Mouse (Mus musculus) neutrophil, adult 5-6 weeks (primary cell): ENCODE data around the gene Krtap19-2. TPM values are rescaled to one million over a fixed set of nuclear protein-coding genes. Genes with fewer than 3 reads are reported as not detected.

Experiments
- ATAC-seq: fragments of 151-379, 151-347 bp; 2 replicates; pipeline ENCODE4 v1.8.0; 2017; ENCODE audit warnings: mild to moderate bottlenecking, moderate TSS enrichment; ENCODE audit not compliant: insufficient number of reproducible peaks, poor library complexity, low FRiP score, severe bottlenecking; ENCODE audit errors: extremely low read depth
- total RNA-seq: library from RNA; stranded (forward); fragments of 200-1000 nt; gene quantifications from 2 replicates; pipeline ENCODE4 v1.2.3, GENCODE M21; 2017

Gene Krtap19-2
- total RNA-seq: not detected in 2 replicates

DNA sequence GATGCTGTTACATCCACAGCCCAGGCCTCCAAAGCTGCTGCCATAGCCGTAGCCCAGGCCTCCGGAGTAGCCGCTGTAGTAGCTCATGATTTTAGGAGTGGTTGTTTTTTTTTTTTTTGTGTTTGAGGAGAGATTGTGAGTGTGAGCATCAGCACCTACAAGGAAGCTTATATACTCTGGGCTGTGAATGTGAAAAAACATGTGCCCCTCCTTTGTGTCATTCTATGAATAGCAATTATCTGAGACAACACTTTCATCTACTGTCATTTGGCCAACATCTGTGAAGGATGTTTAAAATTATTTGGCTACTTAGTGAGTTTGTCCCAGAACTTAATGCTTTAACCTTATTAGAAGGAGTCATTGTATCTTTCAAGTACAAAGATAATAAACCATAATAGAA is at the start of gene Krtap19-2:
Gene Krtap19-2 (minus strand): TSS at position 101 of the 400 bp plus-strand sequence.
- no peak for ATAC-seq

DNA sequence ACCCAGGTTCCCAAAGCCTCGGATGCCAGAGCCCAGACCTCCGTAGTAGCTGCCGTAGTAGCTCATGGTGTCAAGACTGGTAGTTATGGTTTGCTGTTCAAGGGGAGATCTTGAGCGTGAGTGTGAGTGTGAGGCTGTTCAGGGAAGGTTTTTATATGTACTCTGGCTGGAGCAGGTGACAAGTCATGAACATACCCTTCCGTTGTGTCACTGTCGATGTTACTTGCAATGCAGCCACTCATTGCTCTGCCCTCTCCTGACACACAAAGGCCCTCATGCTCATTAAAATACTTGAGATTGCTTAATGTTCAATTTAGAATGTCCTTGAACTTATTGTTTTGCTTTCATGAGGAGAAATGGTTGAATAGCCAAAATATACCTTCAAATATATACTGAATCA is 22.3 kb upstream of the Krtap19-2 start, which contains the start of gene Krtap19-5:
Gene Krtap19-5 (minus strand): TSS at position 101 of the 400 bp plus-strand sequence.
- no peak for ATAC-seq

DNA sequence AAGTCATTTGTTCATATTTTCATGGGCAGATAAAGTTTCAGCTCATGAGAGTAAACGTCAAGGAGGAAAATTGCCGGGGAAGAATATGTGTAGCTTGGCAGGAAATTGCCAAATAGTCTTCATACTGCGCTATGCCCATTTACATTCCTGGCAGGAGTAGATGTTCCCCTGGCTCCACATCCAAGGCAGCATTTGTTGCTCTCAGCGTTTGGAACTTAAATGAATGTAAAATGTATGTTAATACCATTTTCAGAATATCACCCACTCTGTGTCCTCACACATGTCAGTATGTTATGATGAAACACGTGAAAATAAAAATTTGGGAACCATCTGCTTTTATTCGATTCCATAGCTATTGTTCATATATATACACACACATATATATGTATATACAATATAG is 12.8 kb upstream of the Krtap19-2 start:
- no peak for ATAC-seq

DNA sequence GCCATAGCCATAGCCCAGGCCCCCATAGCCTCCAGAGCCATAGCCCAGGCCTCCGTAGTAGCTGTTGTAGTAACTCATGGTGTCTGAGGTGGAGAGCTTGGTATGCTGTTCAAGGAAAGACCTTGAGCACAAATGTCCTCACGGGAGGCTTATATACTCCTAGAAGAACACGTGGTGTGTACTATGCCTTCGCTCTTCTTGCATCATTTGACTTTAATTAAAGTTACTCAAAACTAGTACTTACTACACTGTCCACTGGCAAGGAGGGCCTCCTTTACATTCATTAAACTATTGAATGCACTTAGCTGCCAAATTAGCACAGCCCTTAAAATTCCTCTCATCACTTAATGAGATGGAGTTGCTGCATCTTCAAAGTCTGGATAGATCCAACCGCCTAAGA is 10.9 kb upstream of the Krtap19-2 start, which contains the start of gene Krtap19-4:
Gene Krtap19-4 (minus strand): TSS at position 101 of the 400 bp plus-strand sequence.
- no peak for ATAC-seq

DNA sequence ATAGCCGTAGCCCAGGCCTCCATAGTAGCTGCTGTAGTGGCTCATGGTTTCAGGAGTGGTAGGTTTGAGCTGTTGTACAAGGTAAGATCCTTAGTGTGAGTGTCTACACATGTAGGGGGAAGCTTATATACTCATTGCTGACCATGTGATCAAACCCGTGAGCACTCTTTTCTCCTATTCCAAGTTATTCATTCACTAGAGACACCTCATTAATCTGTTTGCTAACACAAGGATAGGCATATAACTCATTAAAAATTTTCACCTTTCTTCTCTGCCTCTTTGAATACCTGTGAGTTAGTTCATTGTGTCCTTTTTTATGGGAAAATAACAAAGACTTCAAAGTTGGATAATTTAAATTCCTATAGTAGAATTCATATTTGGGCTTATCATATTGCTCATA is 3.9 kb upstream of the Krtap19-2 start, which contains the start of gene Krtap19-3:
Gene Krtap19-3 (minus strand): TSS at position 101 of the 400 bp plus-strand sequence.
- ATAC-seq: no peak

DNA sequence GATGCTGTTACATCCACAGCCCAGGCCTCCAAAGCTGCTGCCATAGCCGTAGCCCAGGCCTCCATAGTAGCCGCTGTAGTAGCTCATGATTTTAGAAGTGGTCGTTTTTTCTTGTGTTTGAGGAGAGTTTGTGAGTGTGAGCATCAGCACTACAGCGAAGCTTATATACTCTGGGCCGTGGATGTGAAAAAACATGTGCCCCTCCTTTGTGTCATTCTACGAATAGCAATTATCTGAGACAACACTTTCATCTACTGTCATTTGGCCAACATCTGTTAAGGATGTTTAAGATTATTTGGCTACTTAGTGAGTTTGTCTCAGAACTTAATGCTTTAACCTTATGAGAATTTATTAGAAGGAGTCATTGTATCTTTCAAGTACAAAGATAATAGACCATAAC is 4.8 kb downstream of the Krtap19-2 start, which contains the start of gene Krtap19-1:
Gene Krtap19-1 (minus strand): TSS at position 101 of the 400 bp plus-strand sequence.
- no peak for ATAC-seq

DNA sequence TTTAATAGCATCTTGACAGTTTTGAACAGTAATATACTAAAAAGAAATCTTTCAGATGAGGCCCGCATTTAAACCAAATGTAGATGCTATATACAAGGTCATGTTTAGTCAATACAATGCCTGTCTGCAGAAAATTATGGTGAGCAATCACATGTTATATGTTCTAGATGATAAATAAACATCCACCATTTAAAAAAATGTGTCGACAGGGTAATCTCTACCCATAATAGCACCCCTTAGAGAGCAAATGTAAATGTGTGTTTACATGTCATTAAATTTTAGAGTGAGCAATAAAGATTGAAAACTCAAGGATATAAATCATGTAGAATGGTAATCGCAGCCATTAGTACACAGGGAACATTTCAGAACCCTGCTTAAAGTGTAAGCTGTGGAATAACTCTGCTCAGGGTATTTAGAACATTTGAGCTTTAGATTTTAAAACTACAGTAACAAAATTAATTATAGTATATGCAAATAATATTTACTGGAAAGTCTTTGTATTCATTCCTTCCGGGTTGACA is 9.1 kb downstream of the Krtap19-2 start:
- ATAC-seq: no peak

DNA sequence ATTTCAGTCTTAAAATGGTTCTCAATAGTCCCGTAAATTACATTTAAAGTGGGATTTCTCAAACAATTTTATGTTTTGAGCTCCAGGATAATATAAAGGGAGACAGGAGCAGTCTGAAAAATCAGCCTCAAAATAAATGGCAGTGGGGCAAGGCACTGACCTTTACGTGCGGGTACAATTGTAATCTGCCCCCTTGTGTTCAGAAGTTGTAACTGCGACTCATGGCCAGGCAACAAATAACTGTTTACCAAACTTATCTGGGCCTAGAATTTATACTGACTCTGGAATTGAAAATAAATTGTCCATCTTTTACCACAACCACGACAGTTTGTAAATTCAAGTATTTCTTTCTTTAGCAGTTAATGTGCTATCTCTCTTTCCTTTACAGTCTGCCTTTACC is 22.6 kb downstream of the Krtap19-2 start:
- ATAC-seq: no peak

DNA sequence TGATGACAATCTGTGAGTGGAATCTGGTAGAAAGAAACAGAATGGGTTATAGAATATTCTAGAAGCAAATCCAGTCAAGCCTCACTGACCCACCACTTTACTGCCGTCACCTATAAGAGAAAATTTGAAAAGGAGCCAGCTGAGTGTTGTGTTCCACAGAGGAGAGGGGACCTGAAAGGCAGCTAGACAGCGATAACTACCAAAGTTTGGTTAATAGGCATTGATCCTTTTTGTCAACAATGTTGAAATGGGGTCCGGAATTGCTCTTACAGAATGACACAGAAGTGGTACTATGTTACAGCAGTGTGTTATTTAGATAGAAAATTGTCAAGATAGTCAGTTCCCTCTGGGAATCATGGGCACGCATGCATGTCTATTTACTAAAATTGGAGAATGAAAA is 25.5 kb downstream of the Krtap19-2 start:
- no peak for ATAC-seq

DNA sequence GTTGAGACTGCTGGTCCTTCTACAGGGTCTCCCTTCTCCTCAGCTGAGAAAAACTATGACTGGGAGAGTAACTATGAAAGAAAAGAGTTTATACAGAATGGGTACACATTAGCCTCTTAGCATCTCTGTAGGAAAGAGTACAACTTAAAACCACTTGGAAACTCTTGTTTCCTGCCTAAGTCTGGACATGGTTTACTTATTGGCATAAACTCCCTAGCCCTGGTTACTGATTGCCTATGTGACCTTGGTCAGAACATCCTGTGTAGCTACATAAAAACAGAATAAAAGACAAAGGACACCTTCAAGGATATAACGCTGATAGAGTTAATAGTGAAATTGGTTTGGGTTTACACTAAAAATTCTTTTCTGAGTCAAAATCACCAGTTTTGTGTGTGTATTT is 26.7 kb downstream of the Krtap19-2 start:
- ATAC-seq: no peak

DNA sequence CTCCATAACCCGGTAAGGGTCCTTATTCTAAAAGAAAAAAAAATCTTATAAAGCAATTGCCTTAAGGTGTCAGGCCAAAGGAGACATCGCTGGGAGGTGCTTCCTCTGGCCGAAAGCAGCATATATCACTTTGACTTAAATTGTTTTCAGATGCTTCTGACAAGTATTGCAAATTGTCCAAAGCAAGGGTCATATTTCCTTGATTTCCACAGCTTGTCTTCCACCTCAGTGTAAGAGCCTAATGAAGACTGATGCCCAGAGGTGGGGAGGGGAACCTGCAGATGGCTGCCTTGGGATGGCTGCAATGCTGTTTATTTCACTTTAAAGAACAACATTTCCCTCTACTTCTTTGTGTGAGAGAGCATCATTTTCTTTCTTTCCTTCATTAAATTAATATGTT is 47.1 kb downstream of the Krtap19-2 start:
- no peak for ATAC-seq

DNA sequence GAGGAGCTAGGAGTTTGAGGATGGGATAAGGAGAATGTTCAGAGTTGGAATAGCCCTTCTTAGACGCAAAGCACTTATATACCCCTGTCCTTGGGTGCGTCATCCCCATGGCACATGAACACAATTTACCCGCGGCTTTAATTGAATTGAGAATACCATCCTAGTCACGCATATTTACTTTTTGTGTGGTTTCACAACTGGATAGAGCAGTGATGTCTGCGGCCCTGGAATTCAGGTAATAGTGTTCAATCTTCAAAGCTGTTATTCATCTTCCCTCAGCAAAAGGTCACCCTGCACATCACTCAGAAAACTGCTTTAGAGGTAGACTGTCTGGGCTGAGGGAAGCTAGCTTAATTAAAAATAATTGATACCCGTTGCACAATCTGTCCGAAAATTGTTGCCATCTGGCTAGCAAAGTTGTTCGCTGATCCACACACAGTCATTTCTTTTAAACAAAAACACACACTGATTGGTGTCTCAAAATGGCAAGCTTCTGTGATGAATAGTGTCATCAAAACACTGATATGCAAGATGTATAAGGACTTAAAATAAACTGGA is 47.9 kb downstream of the Krtap19-2 start, which contains the start of gene Krtap14:
Gene Krtap14 (minus strand): TSS at position 51 of the 558 bp plus-strand sequence.
- no peak for ATAC-seq

DNA sequence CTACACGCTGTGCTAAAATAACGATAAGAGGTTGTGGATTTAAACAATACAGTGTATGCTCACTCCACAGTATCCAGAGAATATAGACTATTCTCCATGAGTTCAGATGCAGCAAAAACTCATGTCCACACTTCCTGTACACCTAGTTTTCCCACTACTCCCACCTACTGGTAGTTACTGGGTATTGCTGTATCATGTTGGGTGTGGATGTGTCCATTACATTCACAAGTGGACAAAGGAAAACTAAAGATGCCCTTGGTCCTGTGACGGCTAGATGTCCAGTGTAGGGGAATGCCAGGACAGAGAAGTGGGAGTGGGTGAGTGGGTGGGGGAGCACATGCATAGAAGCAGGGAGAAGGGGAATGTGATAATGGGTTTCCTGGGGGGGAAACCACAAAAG is 50.3 kb downstream of the Krtap19-2 start:
- no peak for ATAC-seq

Other genes starting within 250 kb of the Krtap19-2 start
- gene 2310079G19Rik, start 246.6 kb downstream of the Krtap19-2 start, total RNA-seq: not detected in 2 replicates
- not detected in 2 replicates for gene Krtap26-1, start 226.5 kb downstream of the Krtap19-2 start, total RNA-seq
- gene Krtap27-1, start 202.6 kb downstream of the Krtap19-2 start, total RNA-seq: not detected in 2 replicates
- not detected in 2 replicates for gene 2310061N02Rik, start 166.3 kb downstream of the Krtap19-2 start, total RNA-seq
- gene Krtap13-1, start 145.4 kb downstream of the Krtap19-2 start, total RNA-seq: not detected in 2 replicates
- not detected in 2 replicates for gene Krtap13, start 122.6 kb downstream of the Krtap19-2 start, total RNA-seq
- not detected in 2 replicates for gene 2310034C09Rik, start 115.4 kb downstream of the Krtap19-2 start, total RNA-seq
- not detected in 2 replicates for gene 2310057N15Rik, start 100.1 kb downstream of the Krtap19-2 start, total RNA-seq
- gene Gm5965, start 96.4 kb downstream of the Krtap19-2 start, total RNA-seq: not detected in 2 replicates
- gene Gm20741, start 62.0 kb downstream of the Krtap19-2 start, total RNA-seq: not detected in 2 replicates
- gene Krtap15, start 54.1 kb downstream of the Krtap19-2 start, total RNA-seq: not detected in 2 replicates
- not detected in 2 replicates for gene Krtap14, start 48.1 kb downstream of the Krtap19-2 start, total RNA-seq
- gene Krtap19-1, start 4.9 kb downstream of the Krtap19-2 start, total RNA-seq: not detected in 2 replicates
- not detected in 2 replicates for gene Krtap19-3, start 3.8 kb upstream of the Krtap19-2 start, total RNA-seq
- gene Krtap19-4, start 10.8 kb upstream of the Krtap19-2 start, total RNA-seq: not detected in 2 replicates
- not detected in 2 replicates for gene Krtap19-5, start 22.2 kb upstream of the Krtap19-2 start, total RNA-seq
- not detected in 2 replicates for gene Krtap19-9b, start 58.0 kb upstream of the Krtap19-2 start, total RNA-seq
- not detected in 2 replicates for gene Krtap16-3, start 88.6 kb upstream of the Krtap19-2 start, total RNA-seq
- gene Krtap22-2, start 136.5 kb upstream of the Krtap19-2 start, total RNA-seq: not detected in 2 replicates
- gene Gm10229, start 141.0 kb upstream of the Krtap19-2 start, total RNA-seq: not detected in 2 replicates
- gene Krtap6-1, start 157.4 kb upstream of the Krtap19-2 start, total RNA-seq: not detected in 2 replicates
- not detected in 2 replicates for gene Gm10228, start 167.2 kb upstream of the Krtap19-2 start, total RNA-seq
- gene Krtap6-5, start 173.6 kb upstream of the Krtap19-2 start, total RNA-seq: not detected in 2 replicates
- gene 1110025L11Rik, start 189.7 kb upstream of the Krtap19-2 start, total RNA-seq: not detected in 2 replicates
- not detected in 2 replicates for gene Krtap6-3, start 209.7 kb upstream of the Krtap19-2 start, total RNA-seq